Mouse (Mus musculus) kidney, postnatal 0 days (tissue): ENCODE data around the gene AC109138.7. TPM values are rescaled to one million over a fixed set of nuclear protein-coding genes. Genes with fewer than 3 reads are reported as not detected.

Source experiments
- ATAC-seq: fragments of 200-750 bp; cut with Nextera tagmentation; replicated peaks from 2 replicates; pipeline ENCODE4 v1.8.0; 2017; ENCODE audit warnings: low read depth, moderate number of reproducible peaks, moderate TSS enrichment, moderate library complexity; ENCODE audit not compliant: low FRiP score
- DNase-seq: peaks from one replicate; pipeline ENCODE4 v3.0.0-alpha.2; 2016; ENCODE audit warnings: low spot score
- H3K27ac ChIP-seq: fragments of 300-500 bp; sonication (generic); 2 replicates; pipeline ENCODE4 v1.5.1; 2014; ENCODE audit warnings: mild to moderate bottlenecking
- H3K27me3 ChIP-seq: fragments of 300-500 bp; sonication (generic); 2 replicates; pipeline ENCODE4 v1.6.1; 2014; ENCODE audit warnings: low read length, mixed read lengths; ENCODE audit not compliant: insufficient read depth
- H3K36me3 ChIP-seq: fragments of 300-500 bp; sonication (generic); 2 replicates; pipeline ENCODE4 v1.6.1; 2014; ENCODE audit warnings: low read length, mixed read lengths; ENCODE audit not compliant: insufficient read depth
- H3K4me1 ChIP-seq: fragments of 300-500 bp; sonication (generic); replicated peaks from 2 replicates; pipeline ENCODE4 v1.6.1; 2014; ENCODE audit warnings: antibody characterized with exemption, low read length, mixed read lengths; ENCODE audit not compliant: insufficient read depth
- H3K4me2 ChIP-seq: fragments of 300-500 bp; sonication (generic); 2 replicates; pipeline ENCODE4 v1.6.1; 2014; ENCODE audit warnings: mild to moderate bottlenecking, low read length, moderate library complexity, mixed read lengths
- H3K4me3 ChIP-seq: fragments of 300-500 bp; sonication (generic); replicated peaks from 2 replicates; pipeline ENCODE4 v1.5.1; 2014; ENCODE audit warnings: low read depth, low read length
- H3K9ac ChIP-seq: fragments of 300-500 bp; sonication (generic); 2 replicates; pipeline ENCODE4 v1.6.1; 2014; ENCODE audit warnings: low read depth, low read length
- H3K9me3 ChIP-seq: fragments of 300-500 bp; sonication (generic); replicated peaks from 2 replicates; pipeline ENCODE4 v1.6.1; 2016; ENCODE audit warnings: low read length, inconsistent platforms, mixed read lengths
- CTCF ChIP-seq: IDR thresholded peaks from 2 replicates; pipeline ENCODE4 v1.5.1; 2016; ENCODE audit warnings: antibody characterized with exemption, low read depth, mild to moderate bottlenecking, moderate library complexity
- WGBS: fragments of 180-500 bp; shearing (Covaris S2); extraction: QIAGEN DNeasy Blood & Tissue Kit; methylation state at CpG from one replicate; pipeline ENCODE4 v1.1.7; 2014; 5-methylcytosine and 5-hydroxymethylcytosine counted together
- polyA plus RNA-seq: library from polyadenylated mRNA; unstranded; fragments of >200 nt; fragmentation: Nextera tagmentation; extraction: Ambion mirVana; gene quantifications from 2 replicates; pipeline ENCODE4 v1.2.1, GENCODE M21; 2015

AC109138.7 gene
- polyA plus RNA-seq, 1 experiment from 2014 or later, result not detected

- ATAC-seq, result no peak
- no peak overlapping the region for H3K9ac ChIP-seq
- TF ChIP-seq CTCF, result no peak
- 92% methylated on average over 6 of the region's 6 CpGs for WGBS
- DNase-seq, result no peak
- H3K9me3 ChIP-seq, result no peaks in the 10 kb centered on the region
- no peak overlapping the region for H3K4me2 ChIP-seq
- H3K4me1 ChIP-seq, result 0 out of 2 replicates have a peak, but pooled peaks cover 5% of the 10 kb centered on the region
- no peak overlapping the region for H3K4me3 ChIP-seq
- no peaks in the 10 kb centered on the region for H3K36me3 ChIP-seq
- H3K27ac ChIP-seq, result no peak overlapping the region
- no peaks in the 10 kb centered on the region for H3K27me3 ChIP-seq
These were observed 50.1 kb downstream of the AC109138.7 start for GRCm38 (mm10) chr19:4264171-4264780.

GRCm38 (mm10) chr19:4265956-4266355 is 51.8 kb downstream of the AC109138.7 start:
- no peak overlapping the region for H3K9ac ChIP-seq
- WGBS, result 60% methylated on average over 4 of the region's 4 CpGs
- no peak overlapping the region for H3K4me2 ChIP-seq
- H3K4me1 ChIP-seq, result 0 out of 2 replicates have a peak, but pooled peaks cover 5% of the 10 kb centered on the region
- DNase-seq (peak; percentile 29), ATAC-seq (no peak)
- peak; percentile 54 for TF ChIP-seq CTCF
- no peak overlapping the region for H3K27ac ChIP-seq
- no peak overlapping the region for H3K4me3 ChIP-seq
- H3K36me3 ChIP-seq, result no peaks in the 10 kb centered on the region
- no peaks in the 10 kb centered on the region for H3K9me3 ChIP-seq
- no peaks in the 10 kb centered on the region for H3K27me3 ChIP-seq

- H3K4me2 ChIP-seq, result peak within 1 kb of the TSS; percentile 61
These were observed 54.6 kb downstream of the AC109138.7 start, which contains the start of gene Ssh3 for GRCm38 (mm10) chr19:4268566-4269361. Gene Ssh3 (minus strand): TSS chr19:4269180.

GRCm38 (mm10) chr19:4270187-4270586 is 56.0 kb downstream of the AC109138.7 start:
- Histone ChIP-seq H3K4me3 (no peak overlapping the region), H3K27ac (no peak overlapping the region), H3K9me3 (no peaks in the 10 kb centered on the region), H3K4me2 (no peak overlapping the region), H3K4me1 (0 out of 2 replicates have a peak, but pooled peaks cover 5% of the 10 kb centered on the region), H3K27me3 (no peaks in the 10 kb centered on the region), H3K9ac (no peak overlapping the region), H3K36me3 (no peaks in the 10 kb centered on the region; the same call in 1 of the 2 replicates)
- no peak for TF ChIP-seq CTCF
- 75% methylated on average over 6 of the region's 6 CpGs for WGBS
- DNase-seq (no peak), ATAC-seq (no peak)

More at GRCm38 (mm10) chr19:4268566-4269361, 54.6 kb downstream of the AC109138.7 start, which contains the start of gene Ssh3:
- Histone ChIP-seq H3K9me3 (no peaks in the 10 kb centered on the region), H3K4me1 (0 out of 2 replicates have a peak, but pooled peaks cover 5% of the 10 kb centered on the region), H3K36me3 (no peaks in the 10 kb centered on the region; the same call in 1 of the 2 replicates), H3K9ac (peak within 1 kb of the TSS; percentile 62), H3K27ac (peak within 1 kb of the TSS; percentile 20), H3K4me3 (peak within 1 kb of the TSS; percentile 41), H3K27me3 (no peaks in the 10 kb centered on the region)
- ATAC-seq, result peak; percentile 92
- DNase-seq, result peak; percentile 70
- TF ChIP-seq CTCF, result no peak
- 8% methylated on average over 46 of the region's 46 CpGs for WGBS

GRCm38 (mm10) chr19:4270972-4271371 is 56.8 kb downstream of the AC109138.7 start:
- 93% methylated on average over 11 of the region's 11 CpGs for WGBS
- no peak overlapping the region for H3K4me2 ChIP-seq
- no peak overlapping the region for H3K27ac ChIP-seq
- no peak overlapping the region for H3K9ac ChIP-seq
- DNase-seq (no peak), ATAC-seq (no peak)
- no peak overlapping the region for H3K4me3 ChIP-seq
- TF ChIP-seq CTCF, result no peak
- H3K27me3 ChIP-seq, result no peaks in the 10 kb centered on the region
- H3K36me3 ChIP-seq, result no peaks in the 10 kb centered on the region; the same call in 1 of the 2 replicates
- no peaks in the 10 kb centered on the region for H3K9me3 ChIP-seq
- H3K4me1 ChIP-seq, result 0 out of 2 replicates have a peak, but pooled peaks cover 5% of the 10 kb centered on the region

GRCm38 (mm10) chr19:4279487-4279886 is 65.3 kb downstream of the AC109138.7 start:
- no peak overlapping the region for H3K4me3 ChIP-seq
- no peaks in the 10 kb centered on the region for H3K9me3 ChIP-seq
- H3K4me1 ChIP-seq, result no peaks in the 10 kb centered on the region
- no peak overlapping the region for H3K9ac ChIP-seq
- H3K4me2 ChIP-seq, result no peak overlapping the region
- peak; percentile 50 for TF ChIP-seq CTCF
- 98% methylated on average over 1 of the region's 1 CpGs for WGBS
- no peak overlapping the region for H3K27ac ChIP-seq
- H3K36me3 ChIP-seq, result no peaks in the 10 kb centered on the region
- DNase-seq (no peak), ATAC-seq (no peak)
- no peaks in the 10 kb centered on the region for H3K27me3 ChIP-seq
